In the genomic region with DNA sequence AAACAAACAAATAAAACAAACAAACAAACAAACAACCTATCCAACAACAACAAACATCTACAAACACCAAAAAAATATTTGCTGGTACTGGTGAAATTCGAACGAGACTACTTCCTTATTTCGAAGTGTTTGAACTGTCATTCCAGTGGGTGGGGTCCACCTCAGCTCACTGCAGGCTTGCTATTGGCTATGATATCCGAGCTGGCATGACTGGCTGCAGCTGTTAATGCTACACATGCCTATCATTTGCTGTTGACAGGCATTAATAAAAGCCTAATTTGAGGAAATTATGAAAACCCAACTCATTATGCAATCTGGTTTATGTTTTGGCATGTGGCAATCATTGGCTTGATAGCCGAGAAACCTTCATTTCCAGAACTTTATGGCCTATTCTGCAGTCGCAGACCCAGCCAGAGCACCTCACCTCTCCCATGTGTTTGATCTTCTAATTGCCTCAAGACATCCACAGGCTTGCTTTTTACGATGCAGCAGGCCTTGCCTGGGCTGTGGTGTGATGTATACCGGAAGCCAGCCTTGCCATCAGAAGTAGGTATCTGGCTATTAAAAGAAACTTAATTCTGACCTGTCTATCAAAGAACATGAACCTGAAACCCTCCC, we compare ENCODE assay signal across 20 mouse cellular contexts.
"Had no signal": no experiment of that assay in that cellular context is flagged by ENCODE, and none has a peak within 500 bp of the region (broad histone marks: within the 10 kb centered on the region; RNA-seq: fewer than 3 reads in every experiment).

No protein-coding gene starts in this region.

- H3K9ac ChIP-seq: limb, embryonic 15.5 days; liver, embryonic 12.5 days; liver, embryonic 15.5 days; lung, embryonic 15.5 days had no signal

- H3K4me2 ChIP-seq: limb, embryonic 15.5 days; liver, embryonic 12.5 days; liver, embryonic 15.5 days; lung, embryonic 15.5 days; midbrain, embryonic 11.5 days had no signal

- DNase-seq: kidney, adult 9 months; kidney, postnatal 14 days; layer of hippocampus, adult 9-11 months; lung, adult 18-20 months; lung, postnatal 10 days; lung, postnatal 4 days; midbrain, embryonic 14.5 days; right cerebral cortex, adult 18-20 months; right cerebral cortex, postnatal 14 days; right cerebral cortex, postnatal 4 days; thymus, adult 2 months; thymus, postnatal 14 days; thymus, postnatal 4 days had no signal

- H3K4me3 ChIP-seq: layer of hippocampus, adult 2 months; limb, embryonic 15.5 days; liver, embryonic 12.5 days; liver, embryonic 15.5 days; lung, embryonic 15.5 days had no signal

- ATAC-seq: liver, embryonic 12.5 days had no signal

- H3K4me1 ChIP-seq: liver, embryonic 12.5 days; liver, embryonic 15.5 days had no signal

- H3K27me3 ChIP-seq: limb, embryonic 15.5 days; liver, embryonic 12.5 days; liver, embryonic 15.5 days; lung, embryonic 15.5 days had no signal

- H3K9me3 ChIP-seq: limb, embryonic 15.5 days; liver, embryonic 12.5 days; liver, embryonic 15.5 days; lung, embryonic 15.5 days had no signal

- H3K36me3 ChIP-seq: limb, embryonic 15.5 days; liver, embryonic 12.5 days; liver, embryonic 15.5 days; lung, embryonic 15.5 days had no signal

- H3K27ac ChIP-seq: layer of hippocampus, adult 2 months; limb, embryonic 15.5 days; liver, embryonic 12.5 days; liver, embryonic 15.5 days; lung, embryonic 15.5 days; stomach, postnatal 0 days had no signal
